Mouse (Mus musculus): ENCODE results near the gene Hivep3. TPM values are rescaled to one million over a fixed set of nuclear protein-coding genes. Genes with fewer than 3 reads are reported as not detected.

Gene Hivep3
- total RNA-seq, 2 experiments from 2014 or later: 63.9 to 64.4 TPM

DNA sequence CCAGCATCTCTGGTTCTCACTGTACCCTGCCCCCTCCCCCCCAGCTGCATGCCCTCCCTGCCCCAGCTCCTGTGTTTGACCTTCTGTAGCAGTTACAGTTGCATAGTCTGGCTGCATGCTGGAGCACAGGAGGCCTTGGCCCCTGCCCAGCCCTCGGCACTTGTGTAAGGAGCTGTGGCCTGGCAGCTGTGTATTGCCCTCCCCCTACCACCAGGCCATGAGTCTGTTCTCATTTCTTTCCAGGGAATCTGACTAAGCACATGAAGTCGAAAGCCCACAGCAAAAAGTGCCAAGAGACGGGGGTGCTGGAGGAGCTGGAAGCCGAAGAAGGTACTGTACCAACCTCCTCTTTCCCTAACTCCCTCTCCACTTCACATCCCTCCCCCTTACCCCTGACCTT is 394.4 kb downstream of the Hivep3 start:
- DNase-seq: peak; percentile 87

GRCm38 (mm10) chr4:120129233-120129885 is 395.8 kb downstream of the Hivep3 start:
- intact Hi-C loops (cut with DNase I): loop anchor here (5.0 kb wide), 1 partner anchor 497 kb away; no protein-coding TSS in a partner anchor

More for the DNA sequence above, 394.4 kb downstream of the Hivep3 start:
- intact Hi-C loops (cut with DNase I): loop anchor here (5.0 kb wide), 1 partner anchor 496 kb away; no protein-coding TSS in a partner anchor

GRCm38 (mm10) chr4:120130926-120131325 is 397.3 kb downstream of the Hivep3 start:
- no peak for DNase-seq
- intact Hi-C loops (cut with DNase I): loop anchor here (10.0 kb wide), 1 partner anchor 244 kb away; no protein-coding TSS in a partner anchor

More at GRCm38 (mm10) chr4:120129233-120129885, 395.8 kb downstream of the Hivep3 start:
- peak; percentile 71 for DNase-seq

GRCm38 (mm10) chr4:120131441-120132220 is 398.0 kb downstream of the Hivep3 start:
- peak; percentile 94 for DNase-seq
- intact Hi-C loops (cut with DNase I): loop anchor here (10.0 kb wide), 1 partner anchor 243 kb away; no protein-coding TSS in a partner anchor

GRCm38 (mm10) chr4:120134223-120134622 is 400.6 kb downstream of the Hivep3 start:
- peak; percentile 43 for DNase-seq
- intact Hi-C loops (cut with DNase I): loop anchor here (10.0 kb wide), 1 partner anchor 241 kb away; no protein-coding TSS in a partner anchor

DNA sequence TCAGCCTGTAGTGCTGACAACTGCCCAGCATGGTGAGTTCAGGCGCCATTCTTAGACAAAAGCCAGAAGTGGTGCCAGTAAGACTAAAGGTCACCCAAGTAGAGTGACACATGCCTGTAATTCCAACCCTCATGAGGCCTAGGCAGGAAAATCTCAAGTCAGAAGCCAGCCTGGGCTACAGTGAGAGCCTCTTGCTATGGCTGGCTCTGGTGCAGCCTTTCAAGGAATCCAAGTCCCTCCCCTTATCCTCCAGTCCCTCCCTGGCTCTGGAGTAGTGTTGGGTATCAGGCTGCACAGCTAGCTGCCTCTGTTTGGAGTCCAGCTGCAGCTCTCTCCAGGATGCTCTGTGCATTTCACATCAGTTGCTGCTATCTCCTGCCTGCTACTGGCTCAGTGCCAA is 408.2 kb downstream of the Hivep3 start:
- intact Hi-C loops (cut with DNase I): no loop called here

GRCm38 (mm10) chr4:120142905-120143304 is 409.3 kb downstream of the Hivep3 start:
- DNase-seq: no peak
- intact Hi-C loops (cut with DNase I): no loop called here

More for the DNA sequence above, 408.2 kb downstream of the Hivep3 start:
- no peak for DNase-seq

- no peak for DNase-seq
- intact Hi-C loops (cut with DNase I): no loop called here
Observed at GRCm38 (mm10) chr4:120144343-120144742, 410.8 kb downstream of the Hivep3 start.

DNA sequence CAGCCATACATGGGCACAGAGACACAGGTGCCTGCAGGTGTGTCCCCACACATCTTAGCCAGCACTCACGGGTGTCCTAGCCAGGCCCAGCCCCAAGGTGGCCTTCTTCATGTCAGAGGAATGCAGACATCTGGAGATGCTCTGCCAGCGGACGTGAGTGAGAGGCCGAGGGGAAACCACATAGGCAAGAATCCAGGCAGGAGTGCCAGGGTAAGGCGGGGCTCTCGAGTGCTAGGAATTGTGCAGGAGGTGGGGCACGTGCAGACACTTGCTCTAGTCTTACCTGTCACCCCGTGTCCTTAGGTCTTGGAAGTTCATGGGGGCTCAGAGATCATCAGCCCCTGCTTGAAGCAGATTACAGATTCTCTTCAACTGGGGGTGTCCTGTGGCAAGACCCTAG is 412.3 kb downstream of the Hivep3 start:
- intact Hi-C loops (cut with DNase I): no loop called here
- DNase-seq: no peak

DNA sequence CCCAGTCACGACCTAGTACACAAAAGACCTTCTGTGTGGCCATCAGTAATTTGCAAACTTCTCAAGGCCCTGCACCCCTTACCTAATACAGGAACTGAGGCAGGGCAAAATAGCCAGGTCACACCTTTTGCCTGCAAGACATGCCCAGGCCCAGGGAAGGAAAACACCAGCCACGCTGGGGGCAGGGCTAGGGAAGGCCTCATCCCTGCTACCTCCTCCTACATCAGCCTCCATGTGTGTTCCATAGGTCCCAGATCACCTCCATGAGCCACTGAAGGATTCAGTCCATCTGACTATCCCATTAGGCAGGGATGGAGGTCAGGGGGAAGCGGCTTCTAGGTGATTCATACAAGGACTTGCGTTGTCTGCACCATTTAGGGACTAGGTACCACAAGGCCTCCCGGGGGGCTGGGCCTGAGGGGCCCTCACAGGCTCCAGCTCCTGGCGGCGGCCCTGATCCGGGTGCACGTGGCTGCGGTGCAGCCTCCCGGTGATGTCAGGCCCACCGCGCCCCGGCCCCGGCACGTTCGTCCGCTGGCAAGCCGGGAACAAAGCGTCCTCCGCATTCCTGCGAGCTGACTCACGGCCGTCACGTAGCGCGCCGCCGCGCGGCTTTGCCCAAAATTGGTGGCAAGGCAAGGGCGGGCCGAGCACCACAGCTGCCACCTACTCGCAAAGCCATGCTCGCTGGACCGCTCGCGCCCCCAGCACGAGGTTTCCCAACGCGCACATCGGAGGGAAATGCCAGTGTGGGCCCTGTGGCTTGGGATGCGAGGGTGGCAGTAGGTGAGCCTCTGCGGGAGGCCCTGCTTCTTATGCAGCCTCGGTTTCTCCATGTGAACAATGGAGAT is 414.9 kb downstream of the Hivep3 start:
- intact Hi-C loops (cut with DNase I): no loop called here
- DNase-seq: peak; percentile 70

- intact Hi-C loops (cut with DNase I): no loop called here
- DNase-seq: no peak
Observed at GRCm38 (mm10) chr4:120149142-120149524, 415.5 kb downstream of the Hivep3 start.

DNA sequence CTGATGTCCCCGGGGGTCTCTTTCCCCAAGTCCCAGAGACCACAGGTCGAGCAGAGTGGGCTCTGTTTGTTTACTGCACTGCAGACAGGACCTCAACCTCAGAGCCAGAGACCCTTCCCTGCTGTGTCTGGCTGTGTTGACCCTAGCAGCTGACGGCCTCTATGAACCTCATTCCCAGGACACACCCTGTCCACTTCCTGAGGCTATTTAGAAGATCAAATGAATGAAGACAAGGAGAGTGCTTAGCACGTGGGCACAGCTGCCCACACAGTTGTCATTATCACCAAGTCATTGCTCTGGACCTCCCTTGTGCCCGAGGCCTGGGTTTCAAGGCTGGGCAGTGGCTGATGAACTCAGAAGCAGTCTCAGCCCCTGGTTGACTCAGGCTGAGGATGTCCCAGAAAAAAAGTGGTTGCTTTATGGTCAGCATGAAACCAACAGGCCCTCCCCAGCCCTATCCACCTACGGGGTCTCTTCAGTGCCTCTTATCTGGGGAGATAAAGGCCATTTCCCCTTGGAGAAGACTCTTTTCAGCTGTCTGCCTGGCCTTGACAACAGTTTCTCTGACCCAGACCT is 416.8 kb downstream of the Hivep3 start:
- DNase-seq: no peak
- intact Hi-C loops (cut with DNase I): no loop called here

- intact Hi-C loops (cut with DNase I): no loop called here
- DNase-seq: no peak
Observed at GRCm38 (mm10) chr4:120151906-120152305, 418.3 kb downstream of the Hivep3 start.

DNA sequence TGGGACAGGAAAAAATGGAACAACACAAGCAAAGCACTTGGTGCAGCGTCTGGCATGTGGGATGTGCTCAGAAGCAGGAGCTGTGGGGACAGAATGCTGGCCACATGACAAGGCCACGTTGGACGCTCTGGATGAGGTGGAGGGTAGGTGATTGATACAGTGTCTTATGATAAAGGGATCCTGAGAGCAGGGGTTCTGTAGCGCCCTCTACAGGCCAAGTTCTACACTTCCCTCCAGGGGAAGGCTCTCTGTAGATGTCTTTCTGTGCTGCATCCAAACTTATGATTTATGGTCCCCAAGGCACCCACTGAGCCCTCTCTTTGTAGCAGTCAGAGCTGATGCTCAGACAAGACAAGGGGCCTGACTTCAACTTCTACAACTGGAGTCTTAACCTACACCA is 419.1 kb downstream of the Hivep3 start:
- DNase-seq: no peak
- intact Hi-C loops (cut with DNase I): no loop called here

- intact Hi-C loops (cut with DNase I): no loop called here
- DNase-seq: no peak
Observed at GRCm38 (mm10) chr4:120153736-120154135, 420.2 kb downstream of the Hivep3 start.

DNA sequence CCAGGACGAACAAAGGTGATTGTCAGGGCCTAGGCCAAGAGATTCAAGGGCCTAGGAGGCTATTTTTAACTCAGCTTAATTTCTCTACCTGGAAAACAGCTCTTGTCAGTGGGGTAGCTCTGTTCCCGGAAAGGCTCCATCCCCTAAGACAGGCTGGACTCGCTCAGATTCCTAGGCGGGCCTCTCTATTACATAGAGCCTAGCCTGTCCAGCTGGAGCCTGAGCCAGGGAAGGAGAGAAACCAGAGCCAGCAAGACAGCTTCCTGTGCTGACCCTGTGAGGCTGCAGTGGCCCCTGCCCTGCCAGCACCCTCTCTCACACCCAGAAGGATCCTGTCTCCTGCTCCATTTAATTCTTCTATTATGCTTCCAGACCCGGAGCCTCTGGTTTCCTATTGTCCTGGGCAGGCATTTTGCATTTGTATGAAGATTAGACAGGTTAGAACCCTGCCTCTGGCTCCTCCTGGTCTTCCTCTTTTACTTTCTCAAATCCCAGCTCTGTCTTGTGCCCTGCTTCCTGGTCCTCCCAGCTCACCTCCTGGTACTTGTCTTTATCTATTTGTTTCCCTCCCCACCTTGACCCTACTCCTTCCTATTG is 425.2 kb downstream of the Hivep3 start:
- intact Hi-C loops (cut with DNase I): no loop called here

DNA sequence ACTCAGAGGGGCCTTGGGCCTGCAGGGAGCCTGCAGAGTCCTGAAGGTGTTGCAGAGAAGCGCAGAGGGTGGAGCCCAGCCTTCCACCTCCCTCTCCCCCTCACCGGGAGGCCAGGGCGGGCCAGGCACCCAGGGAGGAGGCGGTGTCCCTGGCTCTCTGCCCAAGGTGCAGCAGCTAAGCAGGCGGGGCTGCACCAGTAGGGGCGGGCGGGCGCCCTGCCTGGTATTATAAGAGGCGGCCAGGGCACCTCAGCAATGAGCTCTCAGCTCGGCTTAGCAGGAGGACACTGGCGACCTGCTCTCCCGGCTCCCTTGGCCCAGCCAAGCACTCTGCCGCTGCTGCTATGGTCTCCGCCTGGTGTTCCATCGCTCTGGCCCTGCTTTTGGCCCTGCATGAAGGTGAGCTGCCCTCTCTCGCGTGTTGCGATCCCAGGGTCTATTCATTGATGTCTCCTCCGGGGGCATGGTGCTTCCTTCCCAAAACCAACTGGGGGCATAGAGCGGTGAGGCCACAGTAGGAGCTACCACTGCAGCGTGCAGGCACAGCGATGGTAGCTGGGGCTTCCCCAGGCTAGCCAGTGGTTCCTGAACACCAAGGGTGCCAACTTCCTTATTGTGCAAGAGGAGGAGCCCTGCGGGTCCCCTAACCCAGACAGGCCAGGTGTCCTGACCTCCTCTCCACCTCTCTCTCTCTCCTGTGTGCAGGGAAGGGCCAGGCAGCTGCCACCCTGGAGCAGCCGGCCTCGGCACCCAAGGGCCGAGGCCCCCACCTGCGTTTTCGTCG is 427.8 kb downstream of the Hivep3 start, which contains the start of gene Edn2:
Gene Edn2 (plus strand): TSS at position 41 of the 784 bp plus-strand sequence.
- intact Hi-C loops (cut with DNase I): no loop called here
- peak; percentile 36 for DNase-seq

More for the DNA sequence above, 425.2 kb downstream of the Hivep3 start:
- DNase-seq: no peak

GRCm38 (mm10) chr4:120162586-120162985 is 429.0 kb downstream of the Hivep3 start:
- intact Hi-C loops (cut with DNase I): no loop called here
- DNase-seq: no peak

DNA sequence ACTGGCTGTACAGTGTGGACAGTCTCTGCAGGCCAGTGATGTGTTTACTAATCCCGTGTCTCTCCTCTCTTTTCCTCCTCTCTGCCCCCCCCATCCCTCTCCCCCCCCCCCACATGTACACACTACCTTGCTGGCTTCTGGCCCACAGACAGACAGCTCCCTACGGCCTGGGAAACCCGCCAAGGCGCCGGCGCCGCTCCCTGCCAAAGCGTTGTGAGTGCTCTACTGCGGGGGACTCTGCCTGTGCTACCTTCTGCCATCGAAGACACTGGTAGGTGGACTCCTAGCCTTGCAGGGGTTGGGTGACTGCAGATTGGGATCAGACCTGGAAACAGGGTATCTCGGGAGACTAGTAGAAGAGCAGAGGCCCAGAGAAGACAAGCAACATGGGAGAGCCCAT is 429.7 kb downstream of the Hivep3 start:
- intact Hi-C loops (cut with DNase I): no loop called here
- peak; percentile 87 for DNase-seq
